Mouse (Mus musculus) urinary bladder, postnatal 4 days (tissue): ENCODE results near the gene Hist1h1d.
"Not testable (repeated sequence)": the region's sequence is repeated elsewhere in the genome, so short reads cannot be mapped to it uniquely, and the experiment has no call there.

ENCODE experiments used
- DNase-seq, 2 experiments: peaks; one replicate each; pipeline ENCODE4 v3.0.0; 2021 to 2022; ENCODE audit warnings: low spot score in 2 of 2

The Hist1h1d gene

DNA sequence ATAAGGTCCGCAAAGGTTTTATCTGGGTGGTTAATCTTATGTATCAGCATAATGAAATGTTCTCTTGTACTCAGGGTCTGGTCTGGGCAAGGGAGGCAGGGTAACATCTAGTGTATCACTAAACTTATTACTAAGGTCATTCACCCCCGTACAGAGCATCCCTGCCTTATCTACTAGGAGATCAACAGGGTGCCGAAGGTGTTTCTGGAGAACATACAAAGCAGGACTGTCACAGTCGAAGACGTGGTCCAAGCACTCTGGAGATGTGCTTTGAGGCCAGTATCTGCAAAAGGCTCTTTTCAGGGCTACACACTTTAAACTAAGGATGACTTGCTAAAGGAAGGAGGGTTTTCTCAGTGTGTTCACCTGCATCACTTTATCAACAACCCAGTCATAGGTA lies 6.4 kb upstream of the Hist1h1d start:
- DNase-seq: no peak

DNA sequence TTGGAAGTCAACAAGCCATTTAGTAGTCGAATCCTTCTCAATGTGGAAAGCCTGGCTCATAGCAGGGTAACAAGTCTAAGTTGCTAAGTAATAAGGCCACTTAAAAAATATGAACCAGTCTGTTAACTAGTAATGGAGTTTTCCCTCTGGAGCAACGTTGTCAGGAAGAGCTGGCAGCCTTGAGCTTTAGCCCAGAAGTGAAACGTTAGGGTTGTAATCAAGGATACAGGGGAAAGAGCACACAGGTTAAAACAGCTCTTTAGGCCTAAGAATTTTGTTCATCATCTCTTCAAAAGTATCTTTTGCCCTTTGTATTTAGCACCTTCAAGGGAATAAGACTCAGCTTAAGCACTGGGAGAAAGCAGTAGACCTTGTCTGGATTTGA lies 2.3 kb upstream of the Hist1h1d start:
- no peak for DNase-seq

DNA sequence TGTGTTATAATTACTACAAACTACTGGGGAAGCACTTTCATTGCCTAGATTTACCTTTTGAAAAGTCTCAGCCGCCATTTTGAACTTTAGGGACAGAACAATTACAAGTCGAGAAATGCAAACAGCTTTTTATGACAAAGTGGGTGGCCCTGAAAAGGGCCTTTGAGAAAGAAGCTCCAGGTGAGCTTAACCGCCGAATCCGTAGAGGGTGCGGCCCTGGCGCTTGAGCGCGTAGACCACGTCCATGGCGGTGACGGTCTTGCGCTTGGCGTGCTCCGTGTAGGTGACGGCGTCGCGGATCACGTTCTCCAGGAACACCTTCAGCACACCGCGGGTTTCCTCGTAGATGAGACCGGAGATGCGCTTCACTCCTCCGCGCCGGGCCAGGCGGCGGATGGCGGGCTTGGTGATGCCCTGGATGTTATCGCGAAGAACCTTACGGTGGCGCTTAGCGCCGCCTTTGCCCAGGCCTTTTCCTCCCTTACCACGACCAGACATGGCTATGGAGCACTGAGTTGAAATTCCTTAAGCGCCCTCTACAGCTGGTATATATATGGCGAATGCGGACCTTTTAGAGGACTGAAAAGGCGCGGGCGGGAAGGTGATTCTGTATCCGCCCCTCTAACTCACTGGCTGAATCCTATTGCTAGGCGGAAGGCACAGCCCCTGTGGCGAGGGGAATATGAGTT lies 1.8 kb upstream of the Hist1h1d start, which contains the start of gene Hist1h4f:
Hist1h4f (minus strand) TSS at position 503 of the 689 bp plus-strand sequence.
- peak; percentile 84 to 85 for DNase-seq

DNA sequence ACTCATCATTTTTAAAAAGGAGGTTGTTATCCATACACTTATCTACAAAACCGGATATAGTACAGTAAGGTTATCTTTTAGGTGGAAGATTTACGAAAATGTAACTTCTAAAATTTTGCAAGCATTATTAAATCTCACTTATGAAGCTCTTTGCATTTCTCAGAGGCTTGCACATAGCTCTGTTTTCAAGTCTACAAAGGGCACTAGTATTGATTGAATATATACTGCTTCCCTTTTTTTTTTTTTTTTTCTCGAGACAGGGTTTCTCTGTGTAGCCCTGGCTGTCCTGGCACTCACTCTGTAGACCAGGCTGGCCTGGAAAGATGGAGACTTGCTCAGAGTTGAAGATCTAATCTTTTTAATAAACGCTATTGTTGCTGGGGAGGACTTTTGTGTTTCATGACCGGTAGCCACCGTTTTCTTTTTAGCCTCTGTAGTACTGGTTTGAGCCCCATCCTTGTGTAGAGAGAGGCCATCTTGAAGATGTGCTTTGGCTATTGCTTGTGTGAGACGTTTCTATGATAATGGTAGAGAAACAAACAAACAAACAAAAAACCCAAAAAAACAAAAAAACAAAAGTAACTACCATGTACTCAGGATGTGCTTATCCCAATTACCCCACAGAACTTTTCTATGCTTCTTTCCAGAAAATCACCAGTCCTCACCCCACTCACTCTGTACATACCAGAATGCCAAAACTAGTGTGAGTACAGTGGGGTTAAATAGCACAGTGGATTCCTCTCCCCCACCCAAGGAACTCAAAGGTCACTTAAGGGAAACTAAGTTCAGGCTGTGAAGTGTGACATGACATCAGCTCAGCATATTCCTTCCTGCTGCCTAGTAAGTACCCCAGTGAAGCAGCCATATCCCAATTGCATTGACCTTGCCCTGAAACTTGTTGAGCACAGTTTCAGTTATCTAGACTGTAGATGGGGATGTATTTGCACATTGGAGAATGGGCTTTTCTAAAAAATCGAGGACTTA lies 839 bp upstream of the Hist1h1d start:
- DNase-seq: no peak

DNA sequence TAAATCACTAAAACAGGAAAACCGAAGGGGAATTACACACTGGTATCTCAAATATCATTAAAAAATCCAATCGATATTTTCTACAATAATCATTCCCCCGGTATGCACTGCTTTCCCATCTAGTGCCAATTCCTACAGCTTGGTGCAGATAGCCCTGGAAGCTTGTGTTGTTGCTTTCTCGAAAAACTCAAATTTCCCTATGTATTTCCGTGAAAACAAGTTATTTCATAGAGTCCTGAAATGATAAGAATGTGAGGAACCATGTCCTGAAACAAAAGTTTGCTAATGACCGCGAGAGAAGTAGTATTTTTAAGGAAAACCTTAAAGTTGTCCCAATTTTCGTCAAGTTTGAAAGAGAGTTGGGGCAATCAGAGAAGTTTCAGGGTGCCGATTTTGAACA lies 1.3 kb downstream of the Hist1h1d start:
- no peak for DNase-seq

DNA sequence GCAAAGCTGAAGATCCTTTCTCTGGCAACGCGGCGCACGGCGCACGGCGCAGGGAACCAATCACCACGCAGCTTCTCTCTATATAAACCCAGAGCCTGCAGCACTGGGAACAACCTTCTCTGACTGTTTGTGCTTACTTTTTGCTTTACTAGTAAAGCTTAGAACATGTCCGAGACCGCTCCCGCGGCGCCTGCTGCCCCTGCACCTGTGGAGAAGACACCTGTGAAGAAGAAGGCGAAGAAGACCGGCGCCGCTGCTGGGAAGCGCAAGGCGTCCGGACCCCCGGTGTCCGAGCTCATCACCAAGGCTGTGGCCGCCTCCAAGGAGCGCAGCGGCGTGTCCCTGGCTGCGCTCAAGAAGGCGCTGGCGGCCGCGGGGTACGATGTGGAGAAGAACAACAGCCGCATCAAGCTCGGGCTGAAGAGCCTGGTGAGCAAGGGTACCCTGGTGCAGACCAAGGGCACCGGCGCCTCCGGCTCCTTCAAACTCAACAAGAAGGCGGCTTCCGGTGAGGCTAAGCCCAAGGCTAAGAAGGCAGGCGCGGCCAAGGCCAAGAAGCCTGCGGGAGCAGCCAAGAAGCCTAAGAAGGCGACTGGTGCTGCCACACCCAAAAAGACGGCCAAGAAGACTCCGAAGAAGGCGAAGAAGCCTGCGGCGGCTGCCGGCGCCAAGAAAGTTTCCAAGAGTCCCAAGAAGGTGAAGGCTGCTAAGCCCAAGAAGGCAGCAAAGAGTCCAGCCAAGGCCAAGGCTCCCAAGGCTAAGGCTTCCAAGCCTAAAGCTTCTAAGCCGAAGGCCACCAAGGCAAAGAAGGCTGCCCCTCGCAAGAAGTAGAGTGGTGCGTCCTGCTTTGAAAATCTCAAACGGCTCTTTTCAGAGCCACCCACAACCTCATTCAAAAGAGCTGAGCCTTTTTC lies 2.1 kb downstream of the Hist1h1d start:
- DNase-seq: peak; percentile 65 to 74

DNA sequence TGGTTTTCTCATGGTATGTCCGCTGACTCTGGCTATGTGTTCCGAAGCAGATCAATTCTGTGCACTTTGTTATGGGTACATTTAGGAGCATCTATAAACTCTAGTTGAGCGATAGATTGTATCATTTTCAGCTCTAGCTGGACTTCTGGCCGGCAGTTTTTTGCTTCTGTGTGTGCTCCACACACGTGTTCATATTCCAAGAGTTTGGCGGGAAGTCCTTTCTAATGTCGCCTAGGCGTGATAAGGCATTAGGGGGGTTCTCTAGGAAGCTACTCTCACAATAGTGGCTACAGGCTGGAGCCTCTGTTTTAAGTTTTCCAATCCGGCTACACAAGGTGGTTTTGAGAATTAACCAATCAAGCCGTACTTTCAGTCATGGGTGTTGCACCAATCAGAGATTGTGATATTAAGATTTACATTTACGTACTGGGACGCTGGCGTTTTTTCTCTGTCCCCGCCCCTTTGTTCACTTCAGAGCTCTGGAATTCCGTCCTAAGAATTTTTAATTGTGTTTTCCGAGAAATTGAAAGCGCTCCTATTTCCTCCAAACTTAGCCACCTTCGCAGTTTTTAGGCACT lies 2.9 kb downstream of the Hist1h1d start:
- DNase-seq: peak in 1 of 2 experiments; percentile 48

DNA sequence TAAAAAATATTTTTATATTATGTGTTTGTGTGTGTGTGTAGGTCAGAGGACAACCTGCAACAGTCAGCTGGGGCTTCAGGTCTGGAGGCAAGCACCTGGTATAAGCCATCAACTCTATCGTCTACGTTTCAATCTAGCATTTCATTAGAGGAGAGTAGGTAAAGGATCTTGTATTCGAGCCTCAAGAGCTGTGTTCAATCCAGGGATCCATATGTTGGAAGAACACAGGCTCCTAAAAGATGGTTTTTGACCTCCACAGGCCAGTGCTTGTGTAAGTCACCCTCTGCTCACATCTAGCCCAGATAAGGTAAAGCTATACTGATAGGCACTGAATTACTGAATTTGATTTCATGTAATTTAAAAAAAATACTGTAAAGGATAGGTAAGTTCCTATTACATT lies 3.8 kb downstream of the Hist1h1d start:
- no peak for DNase-seq

DNA sequence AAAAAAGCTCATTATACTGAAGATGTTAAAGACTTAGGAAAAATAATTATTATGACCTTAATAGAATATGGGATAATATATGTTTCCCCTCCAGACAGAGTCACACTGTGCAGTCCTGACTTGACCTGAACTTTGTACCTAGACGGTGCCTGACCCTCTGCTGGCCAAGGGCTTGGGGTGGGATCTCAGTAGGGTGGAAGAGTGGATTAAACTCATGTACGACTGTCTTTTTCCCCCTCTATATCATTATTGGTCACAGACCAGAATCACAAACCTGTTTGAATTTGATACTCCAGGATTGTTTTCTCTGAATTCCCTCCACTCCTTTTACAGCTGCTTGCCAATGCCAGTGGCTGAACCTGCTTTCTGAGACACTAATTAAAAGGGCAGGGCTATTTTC lies 7.6 kb downstream of the Hist1h1d start:
- not testable (repeated sequence) for DNase-seq

DNA sequence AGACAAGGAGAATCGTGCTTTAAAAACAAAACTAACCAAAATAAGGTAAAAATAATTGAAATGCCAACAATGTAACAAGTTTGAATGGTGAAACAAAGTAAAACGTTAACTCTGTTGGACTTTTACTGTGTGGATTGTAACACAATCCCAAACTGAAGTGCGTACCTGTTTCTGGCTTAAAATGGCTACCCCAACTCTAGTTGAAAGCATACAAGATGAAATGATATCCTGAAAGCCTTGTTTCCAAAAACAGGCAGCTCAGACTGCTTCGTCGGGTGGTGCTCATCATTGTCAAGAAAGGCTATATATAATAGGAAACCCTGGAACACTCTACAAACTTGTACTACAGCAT lies 8.4 kb downstream of the Hist1h1d start:
- not testable (repeated sequence) for DNase-seq

DNA sequence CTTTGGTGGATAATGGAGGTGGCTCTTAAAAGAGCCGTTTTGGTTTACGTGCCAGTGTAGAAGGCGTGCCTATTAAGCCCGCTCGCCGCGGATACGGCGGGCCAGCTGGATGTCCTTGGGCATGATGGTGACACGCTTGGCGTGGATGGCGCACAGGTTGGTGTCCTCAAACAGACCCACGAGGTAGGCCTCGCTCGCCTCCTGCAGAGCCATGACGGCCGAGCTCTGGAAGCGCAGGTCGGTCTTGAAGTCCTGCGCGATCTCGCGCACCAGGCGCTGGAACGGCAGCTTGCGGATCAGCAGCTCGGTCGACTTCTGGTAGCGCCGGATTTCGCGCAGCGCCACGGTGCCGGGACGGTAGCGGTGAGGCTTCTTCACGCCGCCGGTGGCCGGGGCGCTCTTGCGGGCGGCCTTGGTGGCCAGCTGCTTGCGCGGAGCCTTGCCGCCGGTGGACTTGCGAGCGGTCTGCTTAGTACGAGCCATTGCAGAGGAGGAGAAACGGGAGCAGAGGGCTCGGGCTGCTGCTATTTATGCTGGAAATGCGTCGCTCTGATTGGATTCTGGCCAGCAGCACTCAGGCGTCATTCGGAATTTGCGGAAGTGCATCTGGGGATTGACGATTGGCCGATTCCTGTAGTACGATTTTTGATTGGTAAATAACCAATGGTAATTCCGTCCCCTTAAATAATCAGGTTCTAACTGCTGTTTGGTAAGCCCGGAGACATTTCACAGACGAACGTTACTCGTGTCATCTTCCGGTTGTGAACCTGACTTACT lies 9.0 kb downstream of the Hist1h1d start, which contains the start of gene Hist1h3e:
Hist1h3e (minus strand) TSS at position 487 of the 777 bp plus-strand sequence.
- peak; percentile 92 to 94 for DNase-seq

DNA sequence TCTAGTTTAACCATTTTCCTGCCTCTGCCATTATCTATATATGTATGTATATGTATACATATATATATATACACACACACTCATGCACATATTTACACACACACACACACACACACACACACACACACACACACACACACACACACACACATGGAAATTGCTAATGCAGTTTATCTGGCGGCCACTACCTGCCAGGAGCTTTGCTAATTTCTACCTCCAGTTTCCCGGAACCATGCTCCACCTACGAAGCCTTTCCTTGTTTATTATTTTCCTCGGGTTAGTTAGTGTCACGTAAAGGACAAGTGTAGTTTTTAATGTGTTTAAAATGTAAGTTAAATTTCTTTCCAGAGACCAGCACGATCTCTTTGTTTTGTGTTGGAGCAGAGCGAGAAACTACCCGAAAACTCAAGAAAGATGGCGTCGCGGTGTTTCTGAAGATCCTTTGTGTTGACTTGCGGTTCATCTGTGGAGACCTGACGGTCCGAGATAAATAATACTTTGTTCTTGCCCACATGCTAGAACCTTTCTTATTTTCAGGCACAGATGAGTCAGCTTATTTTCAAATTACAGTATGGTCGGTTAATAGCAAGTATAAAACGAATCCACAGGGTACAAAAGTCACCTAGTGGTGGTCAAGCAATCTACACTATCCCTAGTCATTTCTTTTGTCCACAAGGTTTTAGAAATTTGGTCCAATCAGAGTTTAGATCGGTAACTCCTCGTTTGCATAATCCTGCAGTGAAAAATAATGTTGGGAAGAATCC lies 9.8 kb downstream of the Hist1h1d start:
- no peak for DNase-seq

DNA sequence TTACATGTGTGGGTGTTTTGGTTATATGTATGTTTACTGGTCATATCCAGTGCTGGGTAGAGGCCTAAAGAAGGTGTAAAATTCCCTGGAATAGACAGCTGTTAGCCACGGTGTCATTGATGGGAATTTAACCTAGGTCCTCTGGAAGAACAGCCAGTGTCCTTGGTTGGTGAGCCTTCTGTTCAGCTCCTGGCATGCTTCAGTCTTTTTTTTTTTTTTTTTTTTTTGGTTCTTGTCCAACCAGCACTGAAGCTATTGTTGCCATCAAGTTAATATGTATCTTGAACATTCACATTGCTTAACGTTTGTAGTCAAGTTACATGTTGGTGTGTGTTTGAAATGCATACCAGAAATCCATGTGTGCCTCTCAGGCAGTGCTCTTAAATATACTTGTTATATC lies 11.4 kb downstream of the Hist1h1d start:
- no peak for DNase-seq

DNA sequence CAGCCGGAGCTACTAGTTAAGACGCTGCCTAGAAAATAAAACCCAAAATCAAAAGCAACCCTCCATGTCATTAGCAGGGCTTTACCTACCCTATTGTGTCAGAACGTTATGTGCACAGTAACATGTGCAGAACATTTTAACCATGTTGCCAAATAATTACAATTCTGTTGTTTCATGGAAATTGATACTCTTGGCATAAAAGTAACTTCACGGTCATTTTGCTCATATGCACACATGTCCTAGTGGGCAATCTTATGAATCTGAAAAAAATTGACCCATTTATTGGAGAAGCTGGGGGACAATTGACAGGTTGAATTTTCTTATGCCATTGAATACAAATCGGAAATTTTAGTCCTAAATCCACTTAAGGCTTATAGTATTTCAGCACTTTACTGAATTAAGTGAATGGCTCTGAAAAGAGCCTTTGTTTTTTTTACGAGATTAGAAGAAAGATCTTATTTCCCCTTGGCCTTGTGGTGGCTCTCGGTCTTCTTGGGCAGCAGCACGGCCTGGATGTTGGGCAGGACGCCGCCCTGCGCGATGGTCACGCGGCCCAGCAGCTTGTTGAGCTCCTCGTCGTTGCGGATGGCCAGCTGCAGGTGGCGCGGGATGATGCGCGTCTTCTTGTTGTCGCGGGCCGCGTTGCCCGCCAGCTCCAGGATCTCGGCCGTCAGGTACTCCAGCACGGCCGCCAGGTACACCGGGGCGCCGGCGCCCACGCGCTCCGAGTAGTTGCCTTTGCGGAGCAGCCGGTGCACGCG lies 17.4 kb downstream of the Hist1h1d start:
- not testable (repeated sequence) for DNase-seq

DNA sequence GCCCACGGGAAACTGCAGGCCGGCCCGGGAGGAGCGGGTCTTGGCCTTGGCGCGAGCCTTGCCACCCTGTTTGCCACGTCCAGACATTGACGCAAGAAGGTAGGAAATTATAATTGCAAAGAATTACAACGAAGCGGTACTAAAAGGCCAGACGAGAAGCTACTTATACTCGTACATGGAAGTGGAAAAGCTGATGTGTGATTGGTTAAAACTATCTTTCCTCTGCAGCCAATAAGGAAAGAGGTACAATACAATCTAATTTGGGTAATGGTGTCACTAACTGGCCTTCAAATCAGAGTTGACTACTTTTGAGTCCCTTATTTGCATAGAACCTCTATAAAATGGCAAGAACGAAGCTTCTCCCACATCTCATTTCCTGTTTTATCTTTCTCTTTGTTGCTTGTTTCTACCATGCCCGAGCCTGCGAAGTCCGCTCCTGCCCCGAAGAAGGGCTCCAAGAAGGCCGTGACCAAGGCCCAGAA lies 18.0 kb downstream of the Hist1h1d start, which contains the start of the genes Hist1h2ae and Hist1h2bg:
Hist1h2ae (minus strand) TSS at position 199 of the 482 bp plus-strand sequence.
Hist1h2bg (plus strand) TSS at position 375 of the 482 bp plus-strand sequence.
- DNase-seq: peak in 1 of 2 experiments; percentile 60

DNA sequence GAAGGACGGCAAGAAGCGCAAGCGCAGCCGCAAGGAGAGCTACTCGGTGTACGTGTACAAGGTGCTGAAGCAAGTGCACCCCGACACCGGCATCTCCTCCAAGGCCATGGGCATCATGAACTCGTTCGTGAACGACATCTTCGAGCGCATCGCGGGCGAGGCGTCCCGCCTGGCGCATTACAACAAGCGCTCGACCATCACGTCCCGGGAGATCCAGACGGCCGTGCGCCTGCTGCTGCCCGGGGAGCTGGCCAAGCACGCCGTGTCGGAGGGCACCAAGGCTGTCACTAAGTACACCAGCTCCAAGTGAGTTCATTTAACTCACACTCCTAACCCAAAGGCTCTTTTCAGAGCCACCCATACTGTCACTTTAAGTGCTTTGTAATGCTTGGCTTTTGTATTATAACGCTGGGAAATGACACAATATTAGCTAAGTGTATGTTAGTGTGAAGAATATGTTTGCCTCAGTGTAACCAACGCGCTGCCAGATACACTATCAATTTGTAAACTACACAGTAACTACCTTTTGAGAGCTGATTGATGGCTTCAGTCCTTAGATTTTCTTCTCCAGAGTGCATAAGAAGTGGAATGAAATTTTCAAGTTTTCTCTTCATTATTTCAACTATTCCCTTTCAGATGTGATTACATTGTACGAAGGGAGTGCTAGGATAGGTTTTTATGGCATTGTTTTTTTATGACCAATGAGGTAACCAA lies 18.6 kb downstream of the Hist1h1d start:
- not testable (repeated sequence) for DNase-seq

DNA sequence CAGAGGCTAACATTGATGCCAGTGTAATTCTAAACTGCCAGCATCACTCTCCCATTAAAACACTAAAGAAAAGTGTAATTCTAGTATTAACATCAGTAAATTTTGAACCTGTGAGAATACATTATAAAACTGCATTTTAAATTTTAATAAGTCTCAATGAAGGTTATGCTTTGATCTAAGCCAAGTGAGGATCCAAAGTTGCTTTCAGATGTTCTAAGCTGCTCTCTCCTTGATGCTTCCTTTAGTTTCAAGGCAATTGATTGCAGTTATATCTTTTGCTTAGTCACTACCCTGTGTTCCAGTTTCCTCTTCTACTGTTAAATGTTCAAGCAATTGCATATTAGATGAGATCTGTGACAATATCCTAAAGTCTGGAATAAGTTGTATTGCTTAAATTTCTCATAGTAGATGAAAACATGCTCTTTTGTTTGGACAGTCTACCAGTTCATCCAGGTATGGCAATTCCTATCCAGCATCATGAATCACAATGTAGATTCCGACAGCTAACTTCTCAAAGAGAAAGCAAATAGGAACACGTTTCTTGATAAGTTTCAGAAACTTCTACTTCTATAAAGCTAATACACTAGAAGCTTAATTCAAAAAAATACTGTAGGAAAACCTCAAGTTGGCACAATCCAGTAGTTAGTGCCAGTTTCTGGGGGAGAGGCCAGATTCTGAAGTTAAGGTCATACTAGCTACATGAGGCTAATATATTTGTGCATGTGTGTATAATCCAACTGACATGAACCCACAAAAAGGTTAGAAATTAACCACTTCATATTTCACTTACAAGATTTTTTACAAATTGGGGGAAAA lies 19.4 kb downstream of the Hist1h1d start:
- DNase-seq: no peak
